Mouse (Mus musculus) neural tube, embryonic 11.5 days (tissue): ENCODE data around the gene Fsd1l. TPM values are rescaled to one million over a fixed set of nuclear protein-coding genes. Genes with fewer than 3 reads are reported as not detected.

ENCODE experiments used
- ATAC-seq: fragments of 200-750 bp; cut with Nextera tagmentation; 2 replicates; pipeline ENCODE4 v1.8.0; 2017; ENCODE audit warnings: moderate number of reproducible peaks, mild to moderate bottlenecking, moderate TSS enrichment, moderate library complexity; ENCODE audit not compliant: insufficient read depth, low FRiP score, low TSS enrichment
- DNase-seq: peaks from one replicate; pipeline ENCODE4 v3.0.0-alpha.2; 2015; ENCODE audit warnings: low spot score
- H3K27ac ChIP-seq: fragments of 300-500 bp; sonication (generic); 2 replicates; pipeline ENCODE4 v1.5.1; 2014; ENCODE audit warnings: low read depth, mild to moderate bottlenecking, low read length
- H3K27me3 ChIP-seq: fragments of 300-500 bp; sonication (generic); 2 replicates; pipeline ENCODE4 v1.6.1; 2014; ENCODE audit warnings: mild to moderate bottlenecking, low read length, mixed read lengths; ENCODE audit not compliant: control insufficient read depth, insufficient read depth
- H3K36me3 ChIP-seq: fragments of 300-500 bp; sonication (generic); 2 replicates; pipeline ENCODE4 v1.6.1; 2014; ENCODE audit warnings: mild to moderate bottlenecking, low read length, moderate library complexity, mixed read lengths; ENCODE audit not compliant: control insufficient read depth, insufficient read depth
- H3K4me1 ChIP-seq: fragments of 300-500 bp; sonication (generic); 2 replicates; pipeline ENCODE4 v1.6.1; 2014; ENCODE audit warnings: low read length, mixed read lengths; ENCODE audit not compliant: control insufficient read depth, insufficient read depth
- H3K4me2 ChIP-seq: fragments of 300-500 bp; sonication (generic); 2 replicates; pipeline ENCODE4 v1.6.1; 2014; ENCODE audit warnings: low read depth, mild to moderate bottlenecking, moderate library complexity
- H3K4me3 ChIP-seq: fragments of 300-500 bp; sonication (generic); 2 replicates; pipeline ENCODE4 v1.5.1; 2014; ENCODE audit warnings: low read depth, low read length
- H3K9ac ChIP-seq: fragments of 300-500 bp; sonication (generic); 2 replicates; pipeline ENCODE4 v1.6.1; 2014; ENCODE audit warnings: mild to moderate bottlenecking, low read length
- H3K9me3 ChIP-seq: fragments of 300-500 bp; sonication (generic); 2 replicates; pipeline ENCODE4 v1.6.1; 2016; ENCODE audit warnings: low read length; ENCODE audit not compliant: control insufficient read depth
- WGBS: fragments of 180-500 bp; shearing (Covaris S2); extraction: QIAGEN DNeasy Blood & Tissue Kit; methylation state at CpG from one replicate; pipeline ENCODE4 v1.1.7; 2014; 5-methylcytosine and 5-hydroxymethylcytosine counted together
- polyA plus RNA-seq: library from polyadenylated mRNA; unstranded; fragments of >200 nt; fragmentation: Nextera tagmentation; extraction: Ambion mirVana; gene quantifications from 2 replicates; pipeline ENCODE4 v1.2.1, GENCODE M21; 2014

The Fsd1l gene
- polyA plus RNA-seq, 1 experiment from 2014 or later = 19.4 TPM

DNA sequence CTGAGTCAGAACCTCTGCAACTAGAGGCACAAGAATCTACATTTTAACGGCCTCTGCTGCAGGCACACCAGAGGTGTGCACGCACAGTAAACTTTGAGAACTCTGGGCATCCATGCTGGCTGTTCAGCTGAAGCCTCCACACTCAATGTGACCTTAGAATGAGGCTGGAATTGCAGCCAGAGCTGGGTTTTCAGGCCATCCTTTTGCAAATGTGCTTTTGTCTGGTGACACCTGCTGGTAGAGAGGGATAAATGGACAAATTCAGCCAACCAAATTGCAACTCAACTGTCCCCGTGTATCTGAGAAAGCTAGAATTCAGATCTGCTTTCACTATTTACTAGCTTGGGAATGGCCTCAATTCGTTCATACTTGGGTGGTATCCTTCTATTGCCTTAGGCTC is 37.1 kb upstream of the Fsd1l start:
- DNase-seq (peak; percentile 53), ATAC-seq (no peak)
- H3K4me1 ChIP-seq = no peaks in the 10 kb centered on the region
- no peak overlapping the region for H3K4me3 ChIP-seq
- WGBS = 33% methylated on average over 4 of the region's 4 CpGs
- H3K27me3 ChIP-seq = no peaks in the 10 kb centered on the region
- no peaks in the 10 kb centered on the region for H3K9me3 ChIP-seq
- no peak overlapping the region for H3K27ac ChIP-seq
- no peak overlapping the region for H3K4me2 ChIP-seq
- no peaks in the 10 kb centered on the region for H3K36me3 ChIP-seq
- H3K9ac ChIP-seq = no peak overlapping the region

DNA sequence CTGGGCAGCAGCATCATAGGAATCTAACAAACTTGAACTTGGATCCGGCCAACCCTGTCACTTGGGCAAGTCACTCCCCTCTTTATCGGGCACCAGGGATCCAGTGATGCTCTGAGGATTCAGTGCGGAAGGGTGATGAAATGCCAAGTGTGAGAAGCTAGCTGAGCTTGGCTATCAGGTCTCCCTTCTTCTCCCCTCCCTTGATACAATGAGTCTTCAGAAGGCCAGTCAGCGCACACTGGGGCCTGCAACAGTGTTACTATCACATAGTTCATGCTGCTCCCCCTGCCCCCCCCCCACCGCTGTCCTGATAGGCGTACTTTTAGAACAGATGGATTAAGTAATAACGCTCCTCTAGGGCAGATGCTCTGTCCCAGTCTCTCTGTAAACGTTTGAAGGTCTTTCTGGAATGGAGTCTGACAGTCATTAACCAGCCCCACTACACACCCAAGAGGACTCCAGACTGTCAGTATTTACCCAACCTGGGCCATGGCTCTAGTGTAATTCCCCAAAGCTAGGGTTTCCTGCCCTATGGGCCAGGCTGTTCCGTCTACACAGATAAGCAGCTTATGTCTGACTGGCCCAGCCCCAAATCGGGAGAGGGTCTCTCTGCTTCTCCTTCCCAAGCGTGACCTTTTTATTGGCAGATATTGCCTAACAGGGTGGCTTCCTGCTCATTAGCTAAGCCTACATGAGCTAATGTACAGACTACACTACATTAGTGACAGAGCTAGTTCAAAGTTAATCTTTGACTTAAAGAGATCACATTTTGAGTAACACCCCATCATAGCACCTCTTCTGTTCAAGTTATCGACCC is 35.8 kb upstream of the Fsd1l start:
- Histone ChIP-seq H3K4me1 (no peaks in the 10 kb centered on the region), H3K4me3 (no peak overlapping the region), H3K27me3 (no peaks in the 10 kb centered on the region), H3K4me2 (no peak overlapping the region), H3K9me3 (no peaks in the 10 kb centered on the region), H3K36me3 (no peaks in the 10 kb centered on the region), H3K9ac (no peak overlapping the region), H3K27ac (no peak overlapping the region)
- no peak for ATAC-seq
- WGBS = 85% methylated on average over 12 of the region's 12 CpGs
- no peak for DNase-seq

DNA sequence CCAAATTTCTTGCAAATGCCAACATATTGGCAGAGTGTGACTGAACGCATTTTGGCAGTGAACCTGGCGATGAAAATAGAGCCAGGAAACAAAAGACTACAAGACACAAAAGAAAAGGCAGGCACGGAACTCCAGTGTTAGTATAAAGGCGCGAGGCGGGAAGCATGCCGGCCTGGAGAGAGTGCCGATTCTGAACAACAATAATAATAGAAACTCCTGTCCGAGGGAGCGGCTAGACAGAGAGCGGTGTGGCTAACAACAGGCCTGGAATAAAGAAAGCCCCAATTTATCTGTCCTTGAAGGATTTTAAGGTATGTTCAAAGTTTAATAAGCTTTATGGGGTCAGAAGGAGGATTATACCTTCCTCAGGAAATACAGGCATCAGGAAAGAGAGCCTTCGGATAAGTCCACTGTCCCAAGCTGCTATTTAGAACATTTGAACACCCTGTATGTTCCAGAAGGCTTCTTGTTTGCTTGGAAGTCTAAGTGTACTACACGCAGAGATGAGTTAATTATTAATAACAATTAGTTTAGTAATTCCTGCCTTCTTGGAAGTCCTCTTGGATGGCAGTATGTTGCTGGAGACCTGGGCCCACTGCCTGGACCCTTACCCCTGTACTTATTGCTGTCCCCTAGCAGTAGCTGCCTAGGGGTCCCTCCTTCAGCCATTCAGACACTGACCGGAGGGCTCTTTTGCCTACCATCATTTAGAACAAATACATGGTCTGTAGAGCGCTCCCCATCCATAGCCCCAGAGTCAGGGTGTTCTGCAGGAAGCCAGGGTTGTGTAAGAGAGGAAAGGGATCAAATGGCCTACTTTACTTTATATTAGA is 35.0 kb upstream of the Fsd1l start:
- 73% methylated on average over 15 of the region's 15 CpGs for WGBS

DNA sequence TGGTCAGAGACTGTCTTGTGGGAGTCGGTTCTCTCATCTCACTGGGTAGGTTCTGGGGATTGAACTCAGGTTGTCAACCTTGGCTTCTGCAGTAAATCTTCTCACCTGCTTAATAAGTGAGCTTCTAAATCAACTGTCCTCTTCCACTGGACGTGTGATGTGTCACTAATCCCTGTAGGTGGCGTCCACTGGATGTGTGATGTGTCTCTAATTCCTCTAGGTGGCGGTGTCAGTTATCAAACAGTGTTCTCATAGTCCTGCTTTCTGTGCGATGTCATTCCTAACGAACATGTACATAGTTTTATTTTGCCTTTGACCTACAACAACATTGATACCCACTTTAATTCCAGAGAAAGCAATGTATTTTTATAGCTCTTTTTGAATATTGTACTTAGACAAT is 30.8 kb upstream of the Fsd1l start:
- H3K4me1 ChIP-seq = no peaks in the 10 kb centered on the region
- H3K9me3 ChIP-seq = no peaks in the 10 kb centered on the region
- no peak overlapping the region for H3K4me3 ChIP-seq
- H3K9ac ChIP-seq = no peak overlapping the region
- DNase-seq (peak; percentile 22), ATAC-seq (no peak)
- H3K27ac ChIP-seq = no peak overlapping the region
- 53% methylated on average over 6 of the region's 6 CpGs for WGBS
- H3K36me3 ChIP-seq = no peaks in the 10 kb centered on the region
- H3K27me3 ChIP-seq = no peaks in the 10 kb centered on the region
- H3K4me2 ChIP-seq = no peak overlapping the region

More for the DNA sequence above, 35.0 kb upstream of the Fsd1l start:
- Histone ChIP-seq H3K27ac (no peak overlapping the region), H3K9ac (no peak overlapping the region), H3K4me3 (no peak overlapping the region), H3K36me3 (no peaks in the 10 kb centered on the region), H3K4me1 (no peaks in the 10 kb centered on the region), H3K27me3 (no peaks in the 10 kb centered on the region), H3K4me2 (no peak overlapping the region), H3K9me3 (no peaks in the 10 kb centered on the region)
- no peak for ATAC-seq
- DNase-seq = no peak

DNA sequence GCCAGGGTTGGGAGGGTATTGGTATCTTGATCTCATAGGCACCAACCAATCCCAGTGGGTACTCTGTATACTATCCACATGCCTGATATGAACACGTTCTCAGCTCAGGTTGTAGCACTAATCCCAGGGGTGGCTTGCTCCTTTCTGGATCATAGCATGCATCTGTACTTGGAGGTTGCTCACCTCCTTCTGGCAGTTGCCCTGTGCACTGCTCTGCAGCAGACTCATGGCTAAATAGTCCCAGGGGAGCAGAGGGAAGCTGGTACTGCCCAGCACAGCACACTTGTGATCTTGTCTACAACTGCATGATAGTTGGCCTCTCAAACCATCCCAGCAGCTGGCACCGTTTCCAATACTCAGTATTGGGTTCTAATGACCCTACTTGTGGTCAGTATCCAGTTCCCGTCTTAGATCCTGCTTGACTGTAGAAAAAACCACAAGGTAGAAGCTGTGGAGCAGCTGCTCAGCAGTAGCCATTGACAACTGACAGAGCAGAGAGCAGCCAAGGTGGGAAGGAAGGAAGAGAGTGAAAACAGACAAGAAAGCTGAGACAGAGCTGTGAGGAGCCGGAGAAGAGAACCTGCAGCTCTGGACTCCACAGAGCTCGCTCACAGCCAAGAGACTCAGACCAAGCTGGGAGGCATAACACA is 16.6 kb upstream of the Fsd1l start:
- Histone ChIP-seq H3K9ac (no peak overlapping the region), H3K4me1 (no peaks in the 10 kb centered on the region), H3K27me3 (no peaks in the 10 kb centered on the region), H3K9me3 (no peaks in the 10 kb centered on the region), H3K4me3 (no peak overlapping the region), H3K36me3 (no peaks in the 10 kb centered on the region), H3K27ac (no peak overlapping the region), H3K4me2 (no peak overlapping the region)
- WGBS = 88% methylated on average over 5 of the region's 5 CpGs
- ATAC-seq (no peak), DNase-seq (no peak)

DNA sequence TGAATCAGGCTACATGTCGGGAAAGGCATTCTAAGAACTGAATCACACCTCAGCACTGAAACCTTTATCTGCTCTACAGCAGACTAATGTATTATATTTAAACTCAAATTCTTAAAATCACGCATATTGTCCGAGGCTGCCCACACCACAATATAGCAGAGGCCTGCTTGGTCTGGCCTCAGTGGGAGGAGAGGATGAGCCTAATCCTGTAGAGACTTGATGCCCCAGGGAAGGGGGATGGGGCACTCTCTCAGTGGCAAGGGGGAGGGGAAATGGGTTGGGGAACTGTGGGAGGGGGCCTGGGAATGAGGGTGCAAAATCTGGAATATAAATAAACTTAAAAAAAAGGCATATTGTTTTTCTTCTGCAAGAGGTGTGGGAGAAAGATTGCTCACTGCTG is 13.3 kb upstream of the Fsd1l start:
- no peak for DNase-seq
- 59% methylated on average over 3 of the region's 3 CpGs for WGBS
- Histone ChIP-seq H3K27me3 (no peaks in the 10 kb centered on the region), H3K4me3 (no peak overlapping the region), H3K36me3 (no peaks in the 10 kb centered on the region), H3K9me3 (no peaks in the 10 kb centered on the region), H3K4me1 (no peaks in the 10 kb centered on the region), H3K27ac (no peak overlapping the region), H3K9ac (no peak overlapping the region), H3K4me2 (no peak overlapping the region)
- no peak for ATAC-seq

DNA sequence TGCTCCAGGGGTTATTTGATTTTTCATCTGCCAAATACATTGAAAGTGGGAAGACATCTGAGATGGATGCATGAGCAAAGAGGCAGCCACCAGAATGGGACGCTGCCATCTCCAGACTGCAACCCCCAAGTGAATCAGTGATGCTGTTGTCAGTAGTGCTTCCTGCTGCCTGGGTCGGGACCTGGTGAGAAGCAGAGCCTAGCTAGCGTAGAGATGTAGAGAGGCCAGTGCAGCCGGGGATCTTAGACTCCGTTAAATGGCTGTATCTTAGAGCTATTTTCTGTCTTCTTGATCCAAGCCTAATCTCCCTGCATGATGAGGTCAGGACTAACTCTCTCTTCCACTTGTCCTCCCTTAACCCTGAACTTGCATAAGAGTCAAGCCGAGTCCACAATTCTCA is 11.2 kb upstream of the Fsd1l start:
- Histone ChIP-seq H3K27ac (no peak overlapping the region), H3K9me3 (no peaks in the 10 kb centered on the region), H3K36me3 (no peaks in the 10 kb centered on the region), H3K4me3 (no peak overlapping the region), H3K4me1 (no peaks in the 10 kb centered on the region), H3K27me3 (no peaks in the 10 kb centered on the region), H3K4me2 (no peak overlapping the region), H3K9ac (no peak overlapping the region)
- WGBS = 86% methylated on average over 6 of the region's 6 CpGs
- ATAC-seq (no peak), DNase-seq (no peak)

DNA sequence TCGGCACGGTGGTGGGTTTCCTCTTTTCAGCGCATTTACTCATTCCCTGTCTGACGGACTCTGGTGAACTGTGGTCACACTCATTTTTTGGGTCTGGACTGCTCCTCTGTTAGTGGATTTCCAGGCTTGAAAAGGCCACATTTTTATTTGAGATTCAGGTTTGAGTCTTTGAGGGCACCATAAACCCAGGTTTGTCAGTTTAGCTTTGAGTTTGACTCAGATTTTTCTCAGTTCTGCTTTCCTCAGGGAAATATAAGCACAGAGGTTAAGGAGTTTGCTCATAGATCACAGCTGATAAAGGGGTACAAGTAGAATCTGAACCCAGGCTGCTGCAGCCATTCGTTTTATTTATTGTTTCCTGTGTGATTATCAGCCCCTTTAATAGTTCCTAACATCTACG is 10.2 kb upstream of the Fsd1l start:
- no peak overlapping the region for H3K4me2 ChIP-seq

More for the DNA sequence above, 10.2 kb upstream of the Fsd1l start:
- Histone ChIP-seq H3K4me1 (no peaks in the 10 kb centered on the region), H3K9me3 (no peaks in the 10 kb centered on the region), H3K27me3 (no peaks in the 10 kb centered on the region), H3K36me3 (no peaks in the 10 kb centered on the region), H3K9ac (no peak overlapping the region), H3K27ac (no peak overlapping the region), H3K4me3 (no peak overlapping the region)
- ATAC-seq = no peak
- WGBS = 62% methylated on average over 6 of the region's 6 CpGs
- DNase-seq = no peak
